Mouse (Mus musculus): ENCODE measurements around the gene Slc39a13.

GRCm38 (mm10) chr2:91061849-91062481, 8.3 kb downstream of the Slc39a13 start:
- TF ChIP-seq CTCF (IDR thresholded peaks at IDR 0.05; ENCODE audit: extremely low read depth, insufficient read length, insufficient replicate concordance, low read depth, low read length) (no peak), POLR2A (IDR thresholded peaks at IDR 0.05; ENCODE audit: low read depth, low read length) (no peak)

Data from small intestine, adult 2 months (tissue).